Mouse (Mus musculus) forebrain, embryonic 14.5 days (tissue): ENCODE measurements around the gene Sfn. TPM values are rescaled to one million over a fixed set of nuclear protein-coding genes. Genes with fewer than 3 reads are reported as not detected.

Experiments used
- ATAC-seq: fragments of 200-750 bp; cut with Nextera tagmentation; 2 replicates; pipeline ENCODE4 v1.8.0; 2017; ENCODE audit warnings: mild to moderate bottlenecking, moderate library complexity
- DNase-seq: peaks from one replicate; pipeline ENCODE4 v3.0.0-alpha.2; 2015; ENCODE audit warnings: low spot score
- H3K27ac ChIP-seq: fragments of 300-500 bp; sonication (generic); 2 replicates; pipeline ENCODE4 v1.5.1; 2014; ENCODE audit warnings: low read depth, mild to moderate bottlenecking, control low read depth, low read length, moderate library complexity
- H3K27me3 ChIP-seq: fragments of 300-500 bp; sonication (generic); replicated peaks from 2 replicates; pipeline ENCODE4 v1.6.1; 2014; ENCODE audit warnings: low read length, control low read depth, mixed read lengths; ENCODE audit not compliant: control insufficient read depth, insufficient read depth
- H3K36me3 ChIP-seq: fragments of 300-500 bp; sonication (generic); 2 replicates; pipeline ENCODE4 v1.6.1; 2014; ENCODE audit warnings: low read length, control low read depth; ENCODE audit not compliant: control insufficient read depth, insufficient read depth
- H3K4me1 ChIP-seq: fragments of 300-500 bp; sonication (generic); 2 replicates; pipeline ENCODE4 v1.6.1; 2014; ENCODE audit warnings: antibody characterized with exemption, low read length, control low read depth; ENCODE audit not compliant: control insufficient read depth, insufficient read depth
- H3K4me2 ChIP-seq: fragments of 300-500 bp; sonication (generic); 2 replicates; pipeline ENCODE4 v1.6.1; 2014; ENCODE audit warnings: mild to moderate bottlenecking, control low read depth, low read length
- H3K4me3 ChIP-seq: fragments of 300-500 bp; sonication (generic); 2 replicates; pipeline ENCODE4 v1.5.1; 2014; ENCODE audit warnings: low read depth, low read length, control low read depth
- H3K9ac ChIP-seq: fragments of 300-500 bp; sonication (generic); 2 replicates; pipeline ENCODE4 v1.6.1; 2014; ENCODE audit warnings: mild to moderate bottlenecking, low read length, control low read depth, moderate library complexity
- H3K9me3 ChIP-seq: fragments of 300-500 bp; sonication (generic); replicated peaks from 2 replicates; pipeline ENCODE4 v1.6.1; 2016; ENCODE audit warnings: low read length, control low read depth, mixed read lengths; ENCODE audit not compliant: control insufficient read depth
- WGBS: fragments of 180-500 bp; shearing (Covaris S2); extraction: QIAGEN DNeasy Blood & Tissue Kit; methylation state at CpG from one replicate; pipeline ENCODE4 v1.1.7; 2014; 5-methylcytosine and 5-hydroxymethylcytosine counted together
- polyA plus RNA-seq: library from polyadenylated mRNA; unstranded; fragments of >200 nt; fragmentation: Nextera tagmentation; extraction: Ambion mirVana; gene quantifications from 2 replicates; pipeline ENCODE4 v1.2.1, GENCODE M21; 2014

Gene Sfn
- polyA plus RNA-seq, 1 experiment from 2014 or later: 0.84 TPM

DNA sequence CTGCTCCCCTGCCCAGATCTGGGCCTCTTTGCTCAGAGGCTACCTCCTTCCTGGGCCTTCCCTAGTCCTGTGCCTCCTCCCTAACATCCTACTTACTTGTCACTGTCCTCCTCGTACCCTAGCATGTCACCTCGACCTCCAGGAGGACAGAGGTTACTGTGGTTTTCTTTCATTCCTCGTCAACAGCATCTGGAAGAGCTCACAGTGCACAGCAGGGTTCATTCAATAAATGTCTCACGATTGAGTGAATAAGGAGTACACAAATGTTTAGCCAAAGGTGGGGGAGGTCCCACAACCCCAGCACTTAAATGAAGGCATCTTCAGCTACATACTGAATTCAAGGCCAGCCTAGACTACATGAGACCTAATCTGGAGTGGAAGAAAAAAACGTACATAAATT lies 24.3 kb upstream of the Sfn start:
- DNase-seq (no peak), ATAC-seq (no peak)
- Histone ChIP-seq H3K27ac (0 out of 2 replicates have a peak overlapping the region, but pooled peaks have one; percentile 14), H3K4me3 (no peak overlapping the region), H3K9ac (no peak overlapping the region), H3K4me2 (no peak overlapping the region), H3K36me3 (peaks cover 27% of the 10 kb centered on the region), H3K27me3 (no peaks in the 10 kb centered on the region), H3K9me3 (no peaks in the 10 kb centered on the region), H3K4me1 (no peaks in the 10 kb centered on the region; the same call in 1 of the 2 replicates)
- 46% methylated on average over 5 of the region's 5 CpGs for WGBS

DNA sequence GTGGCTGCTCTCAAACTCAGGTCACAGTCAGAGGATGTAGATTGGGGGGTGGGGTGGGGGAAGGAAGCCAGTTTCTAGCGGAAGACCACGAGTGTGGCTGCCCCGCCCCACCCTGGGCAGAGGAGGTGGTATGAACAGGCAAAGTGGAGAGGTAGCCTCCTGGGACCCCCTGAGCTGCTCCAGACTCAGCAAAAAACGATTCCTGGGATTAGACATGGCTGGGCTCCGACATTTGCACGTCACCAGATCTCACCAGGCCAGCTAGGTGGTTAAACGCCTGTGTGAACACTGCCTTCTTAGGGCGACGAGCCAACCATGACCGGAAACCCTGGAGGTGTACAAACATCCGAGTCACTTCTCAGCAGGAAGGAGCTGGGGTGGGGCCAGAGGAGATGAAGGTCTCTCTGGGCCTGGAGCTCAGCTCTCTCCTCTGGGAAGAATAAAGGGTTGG lies 23.7 kb upstream of the Sfn start:
- Histone ChIP-seq H3K4me3 (no peak overlapping the region), H3K36me3 (peaks cover 27% of the 10 kb centered on the region), H3K9ac (no peak overlapping the region), H3K9me3 (no peaks in the 10 kb centered on the region), H3K4me2 (no peak overlapping the region), H3K27ac (0 out of 2 replicates have a peak overlapping the region, but pooled peaks have one; percentile 14), H3K27me3 (no peaks in the 10 kb centered on the region), H3K4me1 (no peaks in the 10 kb centered on the region)
- ATAC-seq: no peak
- no peak for DNase-seq
- 49% methylated on average over 11 of the region's 11 CpGs for WGBS

DNA sequence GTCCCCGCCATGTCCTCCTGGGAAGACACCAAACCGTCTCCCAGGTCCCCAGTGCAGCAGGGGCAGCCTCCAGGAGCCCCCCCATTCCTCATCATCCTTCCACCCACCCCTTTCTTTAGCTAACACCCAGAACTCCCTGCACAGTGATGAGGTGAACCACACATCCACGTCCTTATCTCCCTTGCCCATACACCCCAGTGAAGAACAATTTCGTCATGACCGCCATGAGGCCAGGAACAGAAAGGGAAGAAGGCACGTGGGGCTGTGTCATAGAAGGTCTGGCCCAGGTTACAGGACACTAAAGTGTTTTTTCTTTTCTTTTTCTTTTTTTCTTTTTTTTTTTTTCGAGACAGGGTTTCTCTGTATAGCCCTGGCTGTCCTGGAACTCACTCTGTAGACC lies 22.9 kb upstream of the Sfn start:
- Histone ChIP-seq H3K4me1 (no peaks in the 10 kb centered on the region), H3K4me3 (no peak overlapping the region), H3K27ac (no peak overlapping the region), H3K4me2 (no peak overlapping the region), H3K27me3 (no peaks in the 10 kb centered on the region), H3K36me3 (peaks cover 27% of the 10 kb centered on the region), H3K9me3 (no peaks in the 10 kb centered on the region), H3K9ac (no peak overlapping the region)
- DNase-seq: no peak
- ATAC-seq: no peak
- WGBS: 92% methylated on average over 7 of the region's 7 CpGs

DNA sequence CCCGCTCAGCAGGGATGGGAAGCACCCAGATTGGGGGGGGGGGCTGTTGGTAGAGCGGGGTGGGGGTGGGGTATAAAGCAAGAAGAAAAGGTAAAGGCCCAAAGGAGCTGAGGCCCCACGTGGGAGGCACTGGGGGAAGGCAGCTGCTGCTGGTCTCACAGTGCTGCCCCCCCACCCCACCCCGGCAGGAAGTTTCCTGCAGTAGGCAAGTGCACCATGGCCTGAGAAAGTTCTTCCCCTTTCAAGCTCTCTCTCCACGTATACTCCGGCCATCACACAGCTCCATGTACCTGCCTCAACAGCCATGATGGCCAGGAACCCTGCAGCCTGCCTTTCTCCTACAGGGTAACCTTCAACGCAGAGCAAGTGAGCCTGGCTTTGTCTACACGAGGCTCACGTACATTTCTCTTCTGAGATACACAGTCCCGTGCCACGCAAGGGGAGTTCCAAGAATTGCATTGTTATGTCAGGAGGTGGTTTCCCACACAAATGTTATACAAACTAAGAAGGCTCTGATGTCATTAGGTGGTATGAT lies 20.3 kb upstream of the Sfn start:
- no peak overlapping the region for H3K4me3 ChIP-seq
- H3K27me3 ChIP-seq: no peaks in the 10 kb centered on the region
- DNase-seq (no peak), ATAC-seq (no peak)
- no peak overlapping the region for H3K9ac ChIP-seq
- H3K4me1 ChIP-seq: no peaks in the 10 kb centered on the region
- no peaks in the 10 kb centered on the region for H3K9me3 ChIP-seq
- no peak overlapping the region for H3K4me2 ChIP-seq
- 88% methylated on average over 11 of the region's 11 CpGs for WGBS
- no peak overlapping the region for H3K27ac ChIP-seq
- H3K36me3 ChIP-seq: peaks cover 32% of the 10 kb centered on the region

DNA sequence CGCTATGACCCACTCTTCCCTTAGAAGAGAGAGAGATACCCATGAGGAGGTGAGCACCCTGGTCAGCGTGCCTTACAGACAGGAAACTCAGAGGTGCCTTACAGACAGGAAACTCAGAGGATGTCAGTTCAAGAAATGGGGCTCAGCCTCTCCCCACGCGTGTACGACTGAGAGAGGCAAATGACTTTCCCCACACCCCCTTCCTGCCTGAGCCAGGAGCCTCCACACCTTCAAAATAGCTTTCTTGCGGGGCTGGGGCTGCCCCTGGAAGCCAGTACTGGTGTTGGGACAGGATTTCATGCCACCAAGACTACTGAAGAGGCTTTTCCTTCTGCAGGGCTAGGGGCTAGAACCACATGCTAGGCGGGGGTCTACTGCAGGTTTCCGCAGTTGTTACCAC lies 18.7 kb upstream of the Sfn start:
- DNase-seq (no peak), ATAC-seq (no peak)
- Histone ChIP-seq H3K36me3 (peaks cover 17% of the 10 kb centered on the region), H3K4me2 (no peak overlapping the region), H3K27me3 (no peaks in the 10 kb centered on the region), H3K9ac (no peak overlapping the region), H3K9me3 (no peaks in the 10 kb centered on the region), H3K4me1 (no peaks in the 10 kb centered on the region), H3K4me3 (no peak overlapping the region), H3K27ac (no peak overlapping the region)
- 89% methylated on average over 8 of the region's 8 CpGs for WGBS

DNA sequence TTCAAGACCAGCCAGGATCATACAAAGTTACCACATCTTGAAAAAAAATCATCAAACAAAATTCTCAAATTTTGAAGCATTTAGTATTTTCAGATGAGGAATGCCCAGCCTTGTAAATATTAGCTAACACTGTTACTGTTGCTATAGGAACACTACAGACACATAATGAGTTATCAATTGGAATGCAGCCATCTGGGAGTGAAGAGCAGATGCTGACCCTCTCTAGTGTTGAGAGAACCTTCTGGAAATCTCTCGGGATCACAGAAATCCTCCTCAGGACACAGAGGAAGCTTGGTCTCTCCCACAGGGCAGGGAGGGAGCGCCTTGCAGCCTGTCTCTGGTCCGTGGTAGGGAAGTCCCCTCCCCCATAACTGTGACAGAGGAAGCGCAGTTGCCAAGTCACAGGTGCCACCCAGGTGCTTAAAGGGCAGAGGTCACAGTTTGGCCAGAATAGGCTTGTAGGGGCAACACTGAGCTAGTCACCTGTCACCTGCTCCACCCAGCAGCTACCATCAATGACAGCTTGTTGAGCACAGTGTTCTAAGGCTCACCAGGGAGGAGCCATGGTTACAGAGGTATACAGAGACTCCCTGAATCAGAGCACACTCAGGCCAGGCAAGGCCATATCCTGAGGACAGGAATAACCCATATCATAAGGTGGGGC lies 17.6 kb upstream of the Sfn start:
- ATAC-seq: no peak
- no peak overlapping the region for H3K4me2 ChIP-seq
- H3K27me3 ChIP-seq: no peaks in the 10 kb centered on the region
- no peak overlapping the region for H3K4me3 ChIP-seq
- no peak overlapping the region for H3K27ac ChIP-seq
- H3K9me3 ChIP-seq: no peaks in the 10 kb centered on the region
- DNase-seq: peak; percentile 37
- no peak overlapping the region for H3K9ac ChIP-seq
- no peaks in the 10 kb centered on the region for H3K4me1 ChIP-seq
- 64% methylated on average over 4 of the region's 4 CpGs for WGBS
- H3K36me3 ChIP-seq: peaks cover 9% of the 10 kb centered on the region; the same call in 1 of the 2 replicates

DNA sequence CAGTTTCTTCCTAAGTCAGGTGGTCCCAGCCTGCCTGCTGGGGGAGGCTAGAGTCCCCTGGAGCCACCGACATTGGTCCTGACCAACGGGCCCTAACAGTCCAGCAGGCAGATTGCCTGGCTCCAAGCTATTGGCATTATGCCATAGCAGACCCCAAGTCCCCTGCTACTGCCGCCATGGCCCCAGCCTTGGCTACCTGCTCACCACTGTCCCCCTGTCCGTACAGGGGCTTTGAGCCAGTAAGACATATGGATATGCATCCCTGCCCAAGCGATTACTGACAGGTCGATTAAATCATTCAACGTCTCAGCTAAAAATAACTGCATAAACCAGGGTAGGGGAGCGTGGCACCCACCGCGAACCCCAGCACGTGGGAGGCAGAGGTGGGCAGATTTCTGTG lies 16.0 kb upstream of the Sfn start:
- H3K36me3 ChIP-seq: peaks cover 15% of the 10 kb centered on the region
- no peaks in the 10 kb centered on the region for H3K27me3 ChIP-seq
- no peak overlapping the region for H3K27ac ChIP-seq
- H3K4me2 ChIP-seq: no peak overlapping the region
- ATAC-seq: no peak
- H3K9ac ChIP-seq: no peak overlapping the region
- H3K9me3 ChIP-seq: no peaks in the 10 kb centered on the region
- DNase-seq: no peak
- WGBS: 95% methylated on average over 11 of the region's 11 CpGs
- H3K4me1 ChIP-seq: no peaks in the 10 kb centered on the region
- H3K4me3 ChIP-seq: no peak overlapping the region

DNA sequence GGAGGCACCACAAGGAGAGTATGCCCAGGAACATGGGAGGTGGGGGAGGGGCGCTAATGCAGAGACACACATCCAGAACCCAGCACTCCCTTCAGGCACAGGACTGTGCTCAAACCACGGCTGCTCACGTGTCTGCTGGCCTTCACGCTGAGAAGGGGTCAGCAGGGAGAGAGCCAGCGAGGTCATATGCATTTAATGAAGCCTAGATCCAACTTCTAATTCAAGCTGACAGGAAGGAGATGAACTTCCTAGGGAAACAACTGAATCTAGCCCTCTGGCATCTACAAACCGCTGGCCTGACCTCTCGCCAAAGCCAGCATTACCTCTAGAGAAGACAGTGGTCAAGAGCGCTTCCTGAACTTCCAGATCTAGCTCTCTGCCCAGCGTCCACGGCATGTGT lies 13.4 kb upstream of the Sfn start:
- no peak for DNase-seq
- Histone ChIP-seq H3K27ac (no peak overlapping the region), H3K36me3 (peaks cover 27% of the 10 kb centered on the region), H3K4me1 (no peaks in the 10 kb centered on the region), H3K27me3 (no peaks in the 10 kb centered on the region), H3K9me3 (0 out of 2 replicates have a peak, but pooled peaks cover 3% of the 10 kb centered on the region), H3K4me2 (no peak overlapping the region), H3K4me3 (no peak overlapping the region), H3K9ac (no peak overlapping the region)
- ATAC-seq: no peak
- WGBS: 84% methylated on average over 10 of the region's 10 CpGs

DNA sequence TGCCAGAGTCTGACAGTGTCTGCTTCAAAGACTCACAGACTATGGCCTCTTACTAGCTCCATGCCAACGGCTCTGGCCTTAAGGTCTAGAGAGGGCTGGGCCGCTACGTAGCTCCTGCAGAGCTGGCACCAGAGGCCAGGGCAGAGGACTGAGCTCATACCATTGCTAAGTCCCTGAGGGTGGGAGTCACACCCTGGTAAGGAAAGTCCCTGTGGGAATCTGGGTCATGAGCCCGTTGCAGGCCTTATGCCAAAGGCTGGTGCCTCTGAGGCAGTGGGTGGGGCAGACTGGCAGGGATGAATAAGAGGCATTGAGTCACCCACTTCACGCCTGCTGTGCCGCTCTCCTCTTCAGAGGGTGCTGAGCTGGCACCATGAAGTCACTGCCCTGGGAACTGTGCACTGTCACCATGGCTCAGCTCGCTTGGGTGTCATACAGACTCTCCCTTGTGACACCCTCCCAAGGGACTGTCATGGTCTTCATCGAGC lies 12.3 kb upstream of the Sfn start:
- ATAC-seq (no peak), DNase-seq (no peak)
- H3K27ac ChIP-seq: no peak overlapping the region
- no peak overlapping the region for H3K4me2 ChIP-seq
- no peak overlapping the region for H3K9ac ChIP-seq
- H3K27me3 ChIP-seq: no peaks in the 10 kb centered on the region
- no peaks in the 10 kb centered on the region for H3K4me1 ChIP-seq
- H3K9me3 ChIP-seq: 0 out of 2 replicates have a peak, but pooled peaks cover 3% of the 10 kb centered on the region
- 89% methylated on average over 8 of the region's 8 CpGs for WGBS
- H3K4me3 ChIP-seq: no peak overlapping the region
- H3K36me3 ChIP-seq: peaks cover 24% of the 10 kb centered on the region
